Mouse (Mus musculus) stomach, postnatal 0 days (tissue): ENCODE results near the gene Dkc1.

Experiments
- CTCF ChIP-seq: IDR thresholded peaks from 2 replicates; pipeline ENCODE4 v1.5.1; 2016; ENCODE audit warnings: antibody characterized with exemption, low read depth, mild to moderate bottlenecking, moderate library complexity
- EP300 ChIP-seq: optimal IDR thresholded peaks from 2 replicates; pipeline ENCODE3; 2016; ENCODE audit warnings: antibody characterized with exemption

GRCm38 (mm10) chrX:75056120-75056775 is 39.4 kb upstream of the Dkc1 start:
- TF ChIP-seq EP300 (no peak), CTCF (no peak)
